ENCODE assay signal across 23 mouse cellular contexts in the genomic region with DNA sequence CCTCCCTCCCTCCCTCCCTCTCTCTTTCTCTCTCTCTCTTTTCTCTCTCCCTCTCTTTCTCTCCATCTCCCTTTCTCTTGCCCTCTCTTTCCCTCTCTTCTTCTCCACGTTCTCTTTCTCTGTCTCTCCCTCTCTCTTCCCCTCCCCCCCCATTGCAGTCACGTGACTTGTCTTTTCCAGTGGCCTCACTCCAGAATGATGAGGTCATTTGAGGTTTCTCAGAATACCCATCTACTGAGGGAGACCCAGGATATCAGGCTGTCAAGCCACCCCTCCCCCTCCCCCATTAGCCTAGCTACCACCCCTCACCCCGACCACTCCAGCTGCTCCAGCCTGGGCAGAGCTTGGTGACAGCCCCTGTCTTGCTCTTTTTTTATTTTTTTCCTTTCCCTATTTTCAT. TPM values are rescaled to one million over a fixed set of nuclear protein-coding genes. Genes with fewer than 3 reads are reported as not detected.
DNase-seq lines count a peak whose midpoint lies in the region; ATAC-seq and TF ChIP-seq lines count a peak whose summit lies in the region.
"Had no signal": no experiment of that assay in that cellular context is flagged by ENCODE, and none has a peak within 500 bp of the region (broad histone marks: within the 10 kb centered on the region; RNA-seq: fewer than 3 reads in every experiment).

No protein-coding gene starts in this region.

- ATAC-seq in lung, postnatal 0 days = no peak
- ATAC-seq in frontal cortex, adult (ENCODE audit: low TSS enrichment) = no peak
- ATAC-seq: activated CD4-positive, CD25-positive, alpha-beta regulatory T cell, adult 4 months; CD4-positive, CD25-positive, alpha-beta regulatory T cell, adult 4 months; forebrain, embryonic 15.5 days; intestine, postnatal 0 days had no signal

- H3K4me3 ChIP-seq in lung, postnatal 0 days (ENCODE audit: low read depth, low read length) = no peak overlapping the region
- no peak overlapping the region for H3K4me3 ChIP-seq in CH12.LX (replicated peaks in 1 of 3; ENCODE audit: low read depth in 2 of 3, low read length in 2 of 3, poor library complexity in 1 of 3)
- H3K4me3 ChIP-seq: forebrain, embryonic 12.5 days; forebrain, embryonic 15.5 days; hindbrain, embryonic 12.5 days; hindbrain, embryonic 15.5 days had no signal

- WGBS in lung, postnatal 0 days = 65% methylated on average over 2 of the region's 3 CpGs

- in situ Hi-C loops in CH12.LX (cut with MboI; ENCODE audit: low pct_ligation_motif_present, low pct_unique_long_range_greater_than_20kb, low sequenced_read_pairs) = loop anchor here (25.0 kb wide), 1 partner anchor 521 kb away; the partner anchor contains the start of genes Cygb and Prcd

- no peak overlapping the region for H3K27ac ChIP-seq in lung, postnatal 0 days (ENCODE audit: low read length)
- H3K27ac ChIP-seq in CH12.LX (ENCODE audit: insufficient read depth, low read depth) = no peak overlapping the region
- H3K27ac ChIP-seq: forebrain, embryonic 12.5 days; forebrain, embryonic 15.5 days; hindbrain, embryonic 12.5 days; hindbrain, embryonic 15.5 days had no signal

- no peak overlapping the region for H3K4me2 ChIP-seq in lung, postnatal 0 days (replicated peaks; ENCODE audit: low read depth, low read length)
- no peak overlapping the region for H3K4me2 ChIP-seq in CH12.LX (ENCODE audit: insufficient read depth, low read depth, poor library complexity, severe bottlenecking)
- H3K4me2 ChIP-seq: forebrain, embryonic 12.5 days; forebrain, embryonic 15.5 days; heart, embryonic 11.5 days; hindbrain, embryonic 12.5 days; hindbrain, embryonic 15.5 days had no signal

- TF ChIP-seq POLR2A in CH12.LX (IDR thresholded peaks at IDR 0.05; ENCODE audit: low read depth, low read length) = no peak

- no peaks in the 10 kb centered on the region for H3K4me1 ChIP-seq in lung, postnatal 0 days (ENCODE audit: insufficient read depth, low read depth, low read length)
- no peaks in the 10 kb centered on the region for H3K4me1 ChIP-seq in CH12.LX (ENCODE audit: control insufficient read depth in 1 of 2, insufficient read depth in 2 of 2)
- H3K4me1 ChIP-seq: forebrain, embryonic 15.5 days; hindbrain, embryonic 15.5 days had no signal

- DNase-seq in lung, postnatal 10 days = peak; percentile 36
- DNase-seq in lung, postnatal 0 days (ENCODE audit: low spot score) = no peak
- DNase-seq in CH12.LX (ENCODE audit: extremely low read depth) = no peak
- DNase-seq in adipocyte (ENCODE audit: low spot score) = peak; percentile 16
- no peak for DNase-seq in layer of hippocampus, adult 8-10 months (ENCODE audit: low spot score in 2 of 2)
- DNase-seq in cerebellum, postnatal 4 days (ENCODE audit: low spot score in 2 of 2) = no peak
- DNase-seq: adrenal gland, postnatal 10 days; adrenal gland, postnatal 36 days; B cell, adult 2 months; cerebellum, adult 18-20 months; cerebellum, adult 9-10 months; cerebellum, postnatal 14 days; gastrocnemius, postnatal 10 days; gastrocnemius, postnatal 36 days had no signal

- no peaks in the 10 kb centered on the region for H3K9me3 ChIP-seq in lung, postnatal 0 days (ENCODE audit: low read length)
- peaks cover 38% of the 10 kb centered on the region for H3K9me3 ChIP-seq in CH12.LX (replicated peaks; ENCODE audit: low read length)
- H3K9me3 ChIP-seq: hindbrain, embryonic 15.5 days had no signal

- no peaks in the 10 kb centered on the region for H3K36me3 ChIP-seq in lung, postnatal 0 days (ENCODE audit: insufficient read depth, low read length)
- no peaks in the 10 kb centered on the region for H3K36me3 ChIP-seq in CH12.LX (replicated peaks in 1 of 2; ENCODE audit: control insufficient read depth in 1 of 2, insufficient read depth in 1 of 2, low read length in 1 of 2)
- H3K36me3 ChIP-seq: forebrain, embryonic 12.5 days; forebrain, embryonic 15.5 days; hindbrain, embryonic 12.5 days; hindbrain, embryonic 15.5 days had no signal

- no peaks in the 10 kb centered on the region for H3K27me3 ChIP-seq in lung, postnatal 0 days (replicated peaks; ENCODE audit: insufficient read depth, low read length)
- H3K27me3 ChIP-seq in CH12.LX (replicated peaks) = peaks cover 32% of the 10 kb centered on the region
- H3K27me3 ChIP-seq: forebrain, embryonic 15.5 days; hindbrain, embryonic 15.5 days had no signal

- dilution Hi-C loops in CH12.LX (cut with MboI; ENCODE audit: extremely low pct_ligation_motif_present, extremely low pct_unique_long_range_greater_than_20kb, low sequenced_read_pairs) = no loop called here

- no peak overlapping the region for H3K9ac ChIP-seq in lung, postnatal 0 days (replicated peaks; ENCODE audit: low read depth)
- H3K9ac ChIP-seq in CH12.LX (ENCODE audit: insufficient read depth, low read depth) = no peak overlapping the region
- H3K9ac ChIP-seq: forebrain, embryonic 12.5 days; forebrain, embryonic 15.5 days; hindbrain, embryonic 12.5 days; hindbrain, embryonic 15.5 days had no signal

- no peaks in the 10 kb centered on the region for H3K79me2 ChIP-seq in CH12.LX (replicated peaks; ENCODE audit: control insufficient read depth, extremely low read depth, insufficient read depth, poor library complexity, severe bottlenecking)

- no peak for TF ChIP-seq RAD21 in CH12.LX (IDR thresholded peaks at IDR 0.05; ENCODE audit: low read depth, low read length)

- TF ChIP-seq CTCF in lung, postnatal 0 days (IDR thresholded peaks at IDR 0.05) = no peak
- TF ChIP-seq CTCF in CH12.LX (conservative IDR thresholded peaks at IDR 0.05 in 1 of 2, IDR thresholded peaks at IDR 0.05 in 1 of 2; ENCODE audit: low read depth in 2 of 2, low read length in 2 of 2) = no peak

- TF ChIP-seq EP300 in lung, postnatal 0 days (IDR thresholded peaks at IDR 0.05) = no peak
- no peak for TF ChIP-seq EP300 in CH12.LX (IDR thresholded peaks at IDR 0.05; ENCODE audit: low read length)

TF ChIP-seq in CH12.LX, 34 proteins besides CTCF, POLR2A, EP300 and RAD21:
- no peak for TF ChIP-seq PAX5 (IDR thresholded peaks at IDR 0.05; ENCODE audit: low read length)
- 0 out of 2 replicates have a peak, but pooled peaks have one; percentile 14 for TF ChIP-seq USF1 (IDR thresholded peaks at IDR 0.05; ENCODE audit: low read depth, low read length)

RNA-seq across cellular contexts. Expression of gene Sept9, which starts 16.2 kb away (rescaled TPM):
- 52.5 and 56.1 TPM in 2 replicates for polyA plus RNA-seq in lung, postnatal 0 days (2015; fragmentation: Nextera tagmentation; extraction: Ambion mirVana)
- total RNA-seq in CH12.LX (2012; rRNA removed) = 118 and 128 TPM in 2 replicates
- total RNA-seq in CH12.LX (2014; rRNA removed) = 47.6 and 48.6 TPM in 2 replicates
- 102 and 110 TPM in 2 replicates for polyA plus RNA-seq in CH12.LX (2012; ENCODE audit: insufficient read length, low read depth)
- 100 to 1,000 TPM in 3 of 4 experiments, 10 to 100 TPM in 1; 99.5 to 109 (median 104) TPM for total RNA-seq in layer of hippocampus, adult 8-10 months (2022)

Comparison
In these comparisons a context has a peak if more than half of its experiments do, and no peak if none do; other contexts are left out.
1. DNase-seq: peak in lung, postnatal 10 days (single experiment) and adipocyte (single experiment); none in lung, postnatal 0 days (single experiment), CH12.LX (single experiment), layer of hippocampus, adult 8-10 months (0 of 2) and cerebellum, postnatal 4 days (0 of 2).